Mouse (Mus musculus) E14TG2a.4 (cell line): Measurements from ENCODE around the gene Fam171a2.

Experiments used
- H3K27me3 ChIP-seq: 2 replicates; pipeline ENCODE4 v1.6.1; 2014; ENCODE audit warnings: low read length, control low read depth; ENCODE audit not compliant: insufficient read depth
- H3K36me3 ChIP-seq: 2 replicates; pipeline ENCODE4 v1.6.1; 2014; ENCODE audit warnings: low read length, control low read depth; ENCODE audit not compliant: insufficient read depth
- H3K4me1 ChIP-seq: replicated peaks from 2 replicates; pipeline ENCODE4 v1.6.1; 2014; ENCODE audit warnings: low read depth, low read length, control low read depth
- H3K4me3 ChIP-seq: replicated peaks from 2 replicates; pipeline ENCODE4 v1.5.1; 2014; ENCODE audit warnings: mild to moderate bottlenecking, low read length
- H3K9me3 ChIP-seq: 2 replicates; pipeline ENCODE4 v1.6.1; 2014; ENCODE audit warnings: low read length, control low read depth
- CTCF ChIP-seq: conservative IDR thresholded peaks from 2 replicates; pipeline ENCODE4 v1.5.1; 2014; ENCODE audit warnings: low read length
- NANOG ChIP-seq: IDR thresholded peaks from 2 replicates; pipeline ENCODE4 v1.6.1; 2014; ENCODE audit warnings: borderline replicate concordance, low read length, mixed read lengths
- POU5F1 ChIP-seq: IDR thresholded peaks from 2 replicates; pipeline ENCODE4 v1.6.1; 2014; ENCODE audit warnings: low read length, borderline replicate concordance

The Fam171a2 gene

GRCm38 (mm10) chr11:102467041-102467631, 19.7 kb upstream of the Fam171a2 start:
- TF ChIP-seq POU5F1 (no peak), CTCF (no peak), NANOG (no peak)
- Histone ChIP-seq H3K27me3 (peaks cover 61% of the 10 kb centered on the region), H3K4me3 (peak overlapping the region; percentile 79), H3K9me3 (no peaks in the 10 kb centered on the region), H3K4me1 (peaks cover 29% of the 10 kb centered on the region), H3K36me3 (no peaks in the 10 kb centered on the region)

- Histone ChIP-seq H3K4me1 (peaks cover 32% of the 10 kb centered on the region), H3K4me3 (peak overlapping the region; percentile 45), H3K9me3 (no peaks in the 10 kb centered on the region), H3K27me3 (peaks cover 71% of the 10 kb centered on the region), H3K36me3 (no peaks in the 10 kb centered on the region)
- TF ChIP-seq POU5F1 (no peak), NANOG (no peak), CTCF (no peak)
Measured at GRCm38 (mm10) chr11:102465713-102466436, 18.4 kb upstream of the Fam171a2 start.

DNA sequence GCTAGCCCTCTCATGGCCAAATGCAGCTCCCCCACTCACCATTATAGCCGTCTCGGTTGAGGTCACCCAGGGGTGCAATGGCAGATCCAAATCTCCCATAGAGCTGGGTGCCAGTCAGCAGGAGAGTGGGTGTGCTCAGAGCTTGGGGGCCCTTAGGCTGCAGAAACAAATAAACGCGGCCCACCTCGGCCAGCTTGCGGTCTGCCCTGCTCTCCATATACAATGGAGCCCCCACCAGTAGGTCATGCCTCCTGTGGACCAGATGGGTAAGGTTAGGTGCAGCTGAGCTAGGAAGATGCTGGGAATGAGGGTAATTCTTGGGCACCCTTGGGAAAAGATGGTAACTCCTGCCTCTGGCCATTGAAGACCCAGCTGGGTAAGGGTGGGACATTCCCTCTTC, 17.4 kb upstream of the Fam171a2 start:
- Histone ChIP-seq H3K9me3 (no peaks in the 10 kb centered on the region), H3K4me3 (no peak overlapping the region), H3K36me3 (no peaks in the 10 kb centered on the region), H3K4me1 (peaks cover 41% of the 10 kb centered on the region), H3K27me3 (peaks cover 78% of the 10 kb centered on the region)
- TF ChIP-seq POU5F1 (no peak), CTCF (no peak), NANOG (no peak)

- H3K27me3 ChIP-seq: peaks cover 76% of the 10 kb centered on the region
- no peaks in the 10 kb centered on the region for H3K36me3 ChIP-seq
- no peaks in the 10 kb centered on the region for H3K9me3 ChIP-seq
- no peak overlapping the region for H3K4me3 ChIP-seq
- peaks cover 42% of the 10 kb centered on the region for H3K4me1 ChIP-seq
- TF ChIP-seq CTCF: no peak
- no peak for TF ChIP-seq POU5F1
- TF ChIP-seq NANOG: no peak
Measured at GRCm38 (mm10) chr11:102461764-102462163, 14.3 kb upstream of the Fam171a2 start.

DNA sequence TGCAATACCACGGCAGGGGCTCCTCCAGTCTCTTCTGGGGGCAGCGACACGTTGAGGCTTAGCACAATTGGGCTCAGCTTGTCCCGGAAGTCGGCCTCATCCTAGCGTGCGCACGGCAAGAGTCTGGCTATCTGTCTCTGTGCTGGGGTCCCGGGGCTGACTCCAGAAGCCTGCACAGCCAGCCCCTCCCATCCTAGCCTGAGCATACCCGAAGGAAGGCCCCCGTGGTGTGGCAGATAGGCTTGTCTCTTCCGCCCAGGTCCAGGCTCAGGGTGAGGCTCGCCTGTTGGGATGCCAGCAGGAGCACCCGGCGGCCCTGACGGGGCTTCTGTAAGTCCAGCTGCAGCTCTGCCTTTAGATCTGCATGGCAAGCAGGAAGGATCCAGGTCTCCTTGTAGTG, 13.1 kb upstream of the Fam171a2 start:
- no peaks in the 10 kb centered on the region for H3K9me3 ChIP-seq
- no peaks in the 10 kb centered on the region for H3K36me3 ChIP-seq
- H3K4me1 ChIP-seq: peaks cover 36% of the 10 kb centered on the region
- H3K4me3 ChIP-seq: peak overlapping the region; percentile 57
- peaks cover 70% of the 10 kb centered on the region for H3K27me3 ChIP-seq
- no peak for TF ChIP-seq CTCF
- TF ChIP-seq NANOG: no peak
- TF ChIP-seq POU5F1: no peak

GRCm38 (mm10) chr11:102455740-102456396, 8.4 kb upstream of the Fam171a2 start:
- Histone ChIP-seq H3K36me3 (no peaks in the 10 kb centered on the region), H3K4me3 (peak overlapping the region; percentile 78), H3K27me3 (peaks cover 75% of the 10 kb centered on the region), H3K4me1 (peaks cover 58% of the 10 kb centered on the region), H3K9me3 (no peaks in the 10 kb centered on the region)
- no peak for TF ChIP-seq POU5F1
- no peak for TF ChIP-seq CTCF
- no peak for TF ChIP-seq NANOG

GRCm38 (mm10) chr11:102453131-102453530, 5.6 kb upstream of the Fam171a2 start:
- H3K4me3 ChIP-seq: peak overlapping the region; percentile 17; the same call in 1 of the 2 replicates

More at GRCm38 (mm10) chr11:102453131-102453530, 5.6 kb upstream of the Fam171a2 start:
- H3K4me1 ChIP-seq: peaks cover 63% of the 10 kb centered on the region
- no peaks in the 10 kb centered on the region for H3K9me3 ChIP-seq
- TF ChIP-seq POU5F1 (no peak), CTCF (no peak), NANOG (no peak)
- no peaks in the 10 kb centered on the region for H3K36me3 ChIP-seq
- peaks cover 79% of the 10 kb centered on the region for H3K27me3 ChIP-seq
